Mouse (Mus musculus): ENCODE results near the gene Map2k7. TPM values are rescaled to one million over a fixed set of nuclear protein-coding genes. Genes with fewer than 3 reads are reported as not detected.

Map2k7 gene
- polyA plus RNA-seq, 1 experiment = 85.2 TPM

GRCm38 (mm10) chr8:4256911-4257310, 18.4 kb downstream of the Map2k7 start:
- H3K27ac ChIP-seq (ENCODE audit: insufficient read depth, low read length) = no peak overlapping the region
- peaks cover 12% of the 10 kb centered on the region for H3K4me1 ChIP-seq (ENCODE audit: control insufficient read depth, insufficient read depth, low read length)
- H3K4me3 ChIP-seq (replicated peaks; ENCODE audit: insufficient read depth, low read depth, low read length) = no peak overlapping the region
- no peaks in the 10 kb centered on the region for H3K27me3 ChIP-seq (ENCODE audit: control insufficient read depth, insufficient read depth, low read length)
- 18% methylated on average over 4 of the region's 4 CpGs for WGBS
- TF ChIP-seq CTCF (IDR thresholded peaks at IDR 0.05; ENCODE audit: borderline replicate concordance, insufficient read depth, low read depth, low read length) (no peak), POLR2A (IDR thresholded peaks at IDR 0.05; ENCODE audit: borderline replicate concordance, insufficient read depth, low read length) (no peak)
- no peak for DNase-seq

- H3K27me3 ChIP-seq (ENCODE audit: control insufficient read depth, insufficient read depth, low read length) = no peaks in the 10 kb centered on the region
- TF ChIP-seq POLR2A (IDR thresholded peaks at IDR 0.05; ENCODE audit: borderline replicate concordance, insufficient read depth, low read length) (no peak), CTCF (IDR thresholded peaks at IDR 0.05; ENCODE audit: borderline replicate concordance, insufficient read depth, low read depth, low read length) (no peak)
- no peak overlapping the region for H3K27ac ChIP-seq (ENCODE audit: insufficient read depth, low read length)
- DNase-seq = no peak
- H3K4me1 ChIP-seq (ENCODE audit: control insufficient read depth, insufficient read depth, low read length) = peaks cover 11% of the 10 kb centered on the region
- no peak overlapping the region for H3K4me3 ChIP-seq (replicated peaks; ENCODE audit: insufficient read depth, low read depth, low read length)
- 66% methylated on average over 4 of the region's 4 CpGs for WGBS
These were observed 18.8 kb downstream of the Map2k7 start for GRCm38 (mm10) chr8:4257350-4257749.

- peaks cover 8% of the 10 kb centered on the region for H3K4me1 ChIP-seq (ENCODE audit: control insufficient read depth, insufficient read depth, low read length)
- no peak overlapping the region for H3K27ac ChIP-seq (ENCODE audit: insufficient read depth, low read length)
- WGBS = 3% methylated on average over 35 of the region's 35 CpGs
- H3K27me3 ChIP-seq (ENCODE audit: control insufficient read depth, insufficient read depth, low read length) = no peaks in the 10 kb centered on the region
- peak; percentile 45 to 63 for DNase-seq
- no peak for TF ChIP-seq POLR2A (IDR thresholded peaks at IDR 0.05; ENCODE audit: borderline replicate concordance, insufficient read depth, low read length)
- TF ChIP-seq CTCF (IDR thresholded peaks at IDR 0.05; ENCODE audit: borderline replicate concordance, insufficient read depth, low read depth, low read length) = peak; percentile 70
- peak overlapping the region; percentile 18 for H3K4me3 ChIP-seq (replicated peaks; ENCODE audit: insufficient read depth, low read depth, low read length)
These were observed 19.7 kb downstream of the Map2k7 start for GRCm38 (mm10) chr8:4258233-4258632.

GRCm38 (mm10) chr8:4258678-4259077, 20.1 kb downstream of the Map2k7 start:
- under 1% methylated on average over 32 of the region's 32 CpGs for WGBS

GRCm38 (mm10) chr8:4259125-4259804, 20.7 kb downstream of the Map2k7 start, which contains the start of gene Ctxn1:
Gene Ctxn1, minus strand, starts transcription at chr8:4259274.
- WGBS = 7% methylated on average over 33 of the region's 33 CpGs
- Histone ChIP-seq H3K27me3 (ENCODE audit: control insufficient read depth, insufficient read depth, low read length) (no peaks in the 10 kb centered on the region), H3K4me3 (replicated peaks; ENCODE audit: insufficient read depth, low read depth, low read length) (peak within 1 kb of the TSS; percentile 18), H3K4me1 (ENCODE audit: control insufficient read depth, insufficient read depth, low read length) (peaks cover 5% of the 10 kb centered on the region; the same call in 1 of the 2 replicates), H3K27ac (ENCODE audit: insufficient read depth, low read length) (no peak within 1 kb of the TSS)
- peak; percentile 70 to 73 for DNase-seq
- TF ChIP-seq POLR2A (IDR thresholded peaks at IDR 0.05; ENCODE audit: borderline replicate concordance, insufficient read depth, low read length) (no peak), CTCF (IDR thresholded peaks at IDR 0.05; ENCODE audit: borderline replicate concordance, insufficient read depth, low read depth, low read length) (no peak)

More at GRCm38 (mm10) chr8:4258678-4259077, 20.1 kb downstream of the Map2k7 start:
- Histone ChIP-seq H3K4me1 (ENCODE audit: control insufficient read depth, insufficient read depth, low read length) (peaks cover 8% of the 10 kb centered on the region), H3K27ac (ENCODE audit: insufficient read depth, low read length) (no peak overlapping the region), H3K4me3 (replicated peaks; ENCODE audit: insufficient read depth, low read depth, low read length) (peak overlapping the region; percentile 18), H3K27me3 (ENCODE audit: control insufficient read depth, insufficient read depth, low read length) (no peaks in the 10 kb centered on the region)
- peak in 1 of 2 experiments; percentile 37 for DNase-seq
- TF ChIP-seq CTCF (IDR thresholded peaks at IDR 0.05; ENCODE audit: borderline replicate concordance, insufficient read depth, low read depth, low read length) (no peak), POLR2A (IDR thresholded peaks at IDR 0.05; ENCODE audit: borderline replicate concordance, insufficient read depth, low read length) (no peak)

- TF ChIP-seq CTCF (IDR thresholded peaks at IDR 0.05; ENCODE audit: borderline replicate concordance, insufficient read depth, low read depth, low read length) (no peak), POLR2A (IDR thresholded peaks at IDR 0.05; ENCODE audit: borderline replicate concordance, insufficient read depth, low read length) (no peak)
- H3K27me3 ChIP-seq (ENCODE audit: control insufficient read depth, insufficient read depth, low read length) = no peaks in the 10 kb centered on the region
- no peak overlapping the region for H3K4me3 ChIP-seq (replicated peaks; ENCODE audit: insufficient read depth, low read depth, low read length)
- no peak for DNase-seq
- no peak overlapping the region for H3K27ac ChIP-seq (ENCODE audit: insufficient read depth, low read length)
- peaks cover 5% of the 10 kb centered on the region; the same call in 1 of the 2 replicates for H3K4me1 ChIP-seq (ENCODE audit: control insufficient read depth, insufficient read depth, low read length)
- WGBS = 70% methylated on average over 4 of the region's 4 CpGs
These were observed 21.2 kb downstream of the Map2k7 start for GRCm38 (mm10) chr8:4259805-4260170.

- no peaks in the 10 kb centered on the region for H3K27me3 ChIP-seq (ENCODE audit: control insufficient read depth, insufficient read depth, low read length)
- no peak overlapping the region for H3K27ac ChIP-seq (ENCODE audit: insufficient read depth, low read length)
- H3K4me3 ChIP-seq (replicated peaks; ENCODE audit: insufficient read depth, low read depth, low read length) = no peak overlapping the region
- WGBS = 78% methylated on average over 8 of the region's 8 CpGs
- DNase-seq = no peak
- H3K4me1 ChIP-seq (ENCODE audit: control insufficient read depth, insufficient read depth, low read length) = peaks cover 5% of the 10 kb centered on the region; the same call in 1 of the 2 replicates
- no peak for TF ChIP-seq POLR2A (IDR thresholded peaks at IDR 0.05; ENCODE audit: borderline replicate concordance, insufficient read depth, low read length)
- TF ChIP-seq CTCF (IDR thresholded peaks at IDR 0.05; ENCODE audit: borderline replicate concordance, insufficient read depth, low read depth, low read length) = no peak
These were observed 24.7 kb downstream of the Map2k7 start for GRCm38 (mm10) chr8:4263105-4263791.

Measured in cerebellum, adult 2 months (tissue).